Mouse (Mus musculus): Measurements from ENCODE around the gene Hist1h2be. TPM values are rescaled to one million over a fixed set of nuclear protein-coding genes. Genes with fewer than 3 reads are reported as not detected.

Gene Hist1h2be
- polyA plus RNA-seq, 1 experiment from 2014 or later = 1.4 TPM

Small RNA genes lying within 50 kb of the gene (microRNA-seq; reads per million reads assigned to microRNA genes)
- not detected for gene Gm44297
- not detected for gene Gm44359
- not detected for gene Gm44394

Other genes starting within 250 kb of the Hist1h2be start
- 7.0 and 8.6 TPM in 2 replicates for gene Abt1, start 197.3 kb downstream of the Hist1h2be start, polyA plus RNA-seq (2015; fragmentation: Nextera tagmentation; extraction: Ambion mirVana)
- gene Btn1a1, start 155.2 kb downstream of the Hist1h2be start, polyA plus RNA-seq (2015; fragmentation: Nextera tagmentation; extraction: Ambion mirVana) = not detected in 2 replicates
- gene Btn2a2, start 132.3 kb downstream of the Hist1h2be start, polyA plus RNA-seq (2015; fragmentation: Nextera tagmentation; extraction: Ambion mirVana) = not detected in 2 replicates
- 24.9 and 35.3 TPM in 2 replicates for gene Hist1h4h, start 90.1 kb downstream of the Hist1h2be start, polyA plus RNA-seq (2015; fragmentation: Nextera tagmentation; extraction: Ambion mirVana)
- 1.5 and 3.4 TPM in 2 replicates for gene Hist1h2af, start 87.2 kb downstream of the Hist1h2be start, polyA plus RNA-seq (2015; fragmentation: Nextera tagmentation; extraction: Ambion mirVana)
- 1.7 and 2.1 TPM in 2 replicates for gene Hist1h3g, start 85.7 kb downstream of the Hist1h2be start, polyA plus RNA-seq (2015; fragmentation: Nextera tagmentation; extraction: Ambion mirVana)
- gene Hist1h2bh, start 77.7 kb downstream of the Hist1h2be start, polyA plus RNA-seq (2015; fragmentation: Nextera tagmentation; extraction: Ambion mirVana) = 0.54 and 0.58 TPM in 2 replicates
- gene Hist1h3f, start 77.1 kb downstream of the Hist1h2be start, polyA plus RNA-seq (2015; fragmentation: Nextera tagmentation; extraction: Ambion mirVana) = 0.28 and 0.43 TPM in 2 replicates
- gene Hist1h4f, start 69.5 kb downstream of the Hist1h2be start, polyA plus RNA-seq (2015; fragmentation: Nextera tagmentation; extraction: Ambion mirVana) = not detected in 2 replicates
- gene Hist1h1d, start 67.9 kb downstream of the Hist1h2be start, polyA plus RNA-seq (2015; fragmentation: Nextera tagmentation; extraction: Ambion mirVana) = 0.58 and 0.60 TPM in 2 replicates
- gene Hist1h3e, start 58.8 kb downstream of the Hist1h2be start, polyA plus RNA-seq (2015; fragmentation: Nextera tagmentation; extraction: Ambion mirVana) = 1.8 and 2.0 TPM in 2 replicates
- gene Hist1h2ae, start 49.9 kb downstream of the Hist1h2be start, polyA plus RNA-seq (2015; fragmentation: Nextera tagmentation; extraction: Ambion mirVana) = 14.0 and 18.1 TPM in 2 replicates
- gene Hist1h2bg, start 49.7 kb downstream of the Hist1h2be start, polyA plus RNA-seq (2015; fragmentation: Nextera tagmentation; extraction: Ambion mirVana) = 10.7 and 21.8 TPM in 2 replicates
- 1.5 and 2.6 TPM in 2 replicates for gene Hist1h2bf, start 46.9 kb downstream of the Hist1h2be start, polyA plus RNA-seq (2015; fragmentation: Nextera tagmentation; extraction: Ambion mirVana)
- gene Hist1h2ad, start 46.7 kb downstream of the Hist1h2be start, polyA plus RNA-seq (2015; fragmentation: Nextera tagmentation; extraction: Ambion mirVana) = 1.7 and 1.9 TPM in 2 replicates
- 2.9 and 3.4 TPM in 2 replicates for gene Hist1h3d, start 45.4 kb downstream of the Hist1h2be start, polyA plus RNA-seq (2015; fragmentation: Nextera tagmentation; extraction: Ambion mirVana)
- 24.3 and 29.2 TPM in 2 replicates for gene Hist1h4d, start 39.5 kb downstream of the Hist1h2be start, polyA plus RNA-seq (2015; fragmentation: Nextera tagmentation; extraction: Ambion mirVana)
- gene Hist1h1e, start 1.4 kb upstream of the Hist1h2be start, polyA plus RNA-seq (2015; fragmentation: Nextera tagmentation; extraction: Ambion mirVana) = 5.4 and 5.8 TPM in 2 replicates
- 1.00 and 1.2 TPM in 2 replicates for gene Hist1h2ac, start 62.8 kb upstream of the Hist1h2be start, polyA plus RNA-seq (2015; fragmentation: Nextera tagmentation; extraction: Ambion mirVana)
- gene Hist1h2bc, start 63.1 kb upstream of the Hist1h2be start, polyA plus RNA-seq (2015; fragmentation: Nextera tagmentation; extraction: Ambion mirVana) = 161 and 192 TPM in 2 replicates
- gene Hist1h1t, start 74.7 kb upstream of the Hist1h2be start, polyA plus RNA-seq (2015; fragmentation: Nextera tagmentation; extraction: Ambion mirVana) = not detected in 2 replicates
- gene Hist1h4c, start 77.3 kb upstream of the Hist1h2be start, polyA plus RNA-seq (2015; fragmentation: Nextera tagmentation; extraction: Ambion mirVana) = 1.8 TPM in 2 replicates
- 8.0 and 9.7 TPM in 2 replicates for gene Hfe, start 89.7 kb upstream of the Hist1h2be start, polyA plus RNA-seq (2015; fragmentation: Nextera tagmentation; extraction: Ambion mirVana)
- gene Hist1h1c, start 117.7 kb upstream of the Hist1h2be start, polyA plus RNA-seq (2015; fragmentation: Nextera tagmentation; extraction: Ambion mirVana) = 125 and 175 TPM in 2 replicates
- 0.41 and 0.98 TPM in 2 replicates for gene Hist1h3c, start 124.5 kb upstream of the Hist1h2be start, polyA plus RNA-seq (2015; fragmentation: Nextera tagmentation; extraction: Ambion mirVana)
- gene Hist1h2bb, start 125.6 kb upstream of the Hist1h2be start, polyA plus RNA-seq (2015; fragmentation: Nextera tagmentation; extraction: Ambion mirVana) = 0.82 and 1.2 TPM in 2 replicates
- gene Hist1h2ab, start 130.0 kb upstream of the Hist1h2be start, polyA plus RNA-seq (2015; fragmentation: Nextera tagmentation; extraction: Ambion mirVana) = 3.7 and 8.0 TPM in 2 replicates
- 2.0 and 2.8 TPM in 2 replicates for gene Hist1h3b, start 131.1 kb upstream of the Hist1h2be start, polyA plus RNA-seq (2015; fragmentation: Nextera tagmentation; extraction: Ambion mirVana)
- gene Hist1h4b, start 135.9 kb upstream of the Hist1h2be start, polyA plus RNA-seq (2015; fragmentation: Nextera tagmentation; extraction: Ambion mirVana) = 1.3 TPM in 1 of 2 replicates, not detected in the other
- gene Hist1h4a, start 140.1 kb upstream of the Hist1h2be start, polyA plus RNA-seq (2015; fragmentation: Nextera tagmentation; extraction: Ambion mirVana) = 0.33 TPM in 1 of 2 replicates, not detected in the other
- gene Hist1h3a, start 141.3 kb upstream of the Hist1h2be start, polyA plus RNA-seq (2015; fragmentation: Nextera tagmentation; extraction: Ambion mirVana) = 1.9 and 2.7 TPM in 2 replicates
- 0.59 and 0.82 TPM in 2 replicates for gene Hist1h1a, start 142.5 kb upstream of the Hist1h2be start, polyA plus RNA-seq (2015; fragmentation: Nextera tagmentation; extraction: Ambion mirVana)
- gene Trim38, start 148.8 kb upstream of the Hist1h2be start, polyA plus RNA-seq (2015; fragmentation: Nextera tagmentation; extraction: Ambion mirVana) = 0.19 and 0.30 TPM in 2 replicates
- 0.06 TPM in 1 of 2 replicates, not detected in the other for gene Slc17a2, start 185.9 kb upstream of the Hist1h2be start, polyA plus RNA-seq (2015; fragmentation: Nextera tagmentation; extraction: Ambion mirVana)
- not detected in 2 replicates for gene Slc17a3, start 218.3 kb upstream of the Hist1h2be start, polyA plus RNA-seq (2015; fragmentation: Nextera tagmentation; extraction: Ambion mirVana)
- gene Slc17a1, start 246.6 kb upstream of the Hist1h2be start, polyA plus RNA-seq (2015; fragmentation: Nextera tagmentation; extraction: Ambion mirVana) = not detected in 2 replicates